Mouse (Mus musculus) left cerebral cortex, postnatal 10 days (tissue): Measurements from ENCODE around the gene Sun5. TPM values are rescaled to one million over a fixed set of nuclear protein-coding genes. Genes with fewer than 3 reads are reported as not detected.
A peak's percentile ranks its signal among the peaks of the same experiment; 100 is the strongest.
"Not testable (repeated sequence)": the region's sequence is repeated elsewhere in the genome, so short reads cannot be mapped to it uniquely, and the experiment has no call there.

ENCODE experiments used
- DNase-seq, 2 experiments: peaks; one replicate each; pipeline ENCODE4 v3.0.0; 2021 to 2022; ENCODE audit warnings: low spot score in 2 of 2, mixed read lengths in 1 of 2; ENCODE audit errors: extremely low spot score in 1 of 2
- intact Hi-C: fragments of 180-260 bp; cut with DNase I; formaldehyde crosslinking; loops from one replicate; pipeline ENCODE4 v1.15.1; 2025
- total RNA-seq, 2 experiments: library from RNA; stranded (reverse); gene quantifications; 2 replicates each; pipeline ENCODE4 v1.2.3; 2021

Sun5 gene
- total RNA-seq, 2 experiments from 2014 or later = not detected

DNA sequence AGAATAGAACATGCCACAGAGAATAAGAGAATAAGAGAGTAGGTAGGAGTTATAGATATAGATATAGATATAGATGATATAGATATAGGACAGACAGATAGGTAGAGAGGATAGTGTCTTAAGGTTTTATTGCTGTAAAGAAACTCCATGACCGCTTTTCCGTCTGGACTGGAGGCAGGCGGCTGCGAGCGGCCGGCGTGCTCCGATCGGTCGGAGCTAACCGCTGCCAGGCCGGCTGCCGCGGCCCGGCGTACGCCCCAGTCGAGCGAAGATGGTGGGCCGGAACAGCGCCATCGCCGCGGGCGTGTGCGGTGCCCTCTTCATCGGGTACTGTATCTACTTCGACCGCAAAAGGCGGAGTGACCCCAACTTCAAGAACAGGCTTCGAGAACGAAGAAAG is 45.0 kb downstream of the Sun5 start:
- DNase-seq, intact Hi-C loops: not testable (repeated sequence)

- intact Hi-C loops = no loop called here
- peak in 1 of 2 experiments; percentile 51 for DNase-seq
Observed at GRCm38 (mm10) chr2:153824593-153824992, 46.3 kb downstream of the Sun5 start.

- intact Hi-C loops = no loop called here
- no peak for DNase-seq
Observed at GRCm38 (mm10) chr2:153822005-153822543, 48.8 kb downstream of the Sun5 start.

GRCm38 (mm10) chr2:153809921-153810320 is 61.0 kb downstream of the Sun5 start:
- DNase-seq = no peak
- intact Hi-C loops = loop anchor here (5.0 kb wide), 1 partner anchor 122 kb away; no protein-coding TSS in a partner anchor

GRCm38 (mm10) chr2:153808841-153809240 is 62.0 kb downstream of the Sun5 start:
- intact Hi-C loops = loop anchor here (5.0 kb wide), 1 partner anchor 123 kb away; no protein-coding TSS in a partner anchor
- DNase-seq = no peak

- no peak for DNase-seq
- intact Hi-C loops = loop anchor here (5.0 kb wide), 1 partner anchor 124 kb away; no protein-coding TSS in a partner anchor
Observed at GRCm38 (mm10) chr2:153808146-153808545, 62.7 kb downstream of the Sun5 start.

- intact Hi-C loops = loop anchor here (5.0 kb wide), 1 partner anchor 125 kb away; no protein-coding TSS in a partner anchor
- DNase-seq = peak; percentile 36 to 67
Observed at GRCm38 (mm10) chr2:153807464-153807863, 63.4 kb downstream of the Sun5 start.

Other genes starting within 250 kb of the Sun5 start
- 10 to 100 TPM; 32.9 to 36.5 TPM for gene Commd7, start 238.3 kb downstream of the Sun5 start, total RNA-seq
- gene Dnmt3b, start 221.6 kb downstream of the Sun5 start, total RNA-seq = 1 to 10 TPM; 1.5 to 1.7 TPM
- gene Dnmt3c, start 174.4 kb downstream of the Sun5 start, total RNA-seq = under 1 TPM in 1 of 2 experiments, not detected in 1; 0.17 TPM
- 100 to 1,000 TPM; 183 to 200 TPM for gene Mapre1, start 129.8 kb downstream of the Sun5 start, total RNA-seq
- gene Efcab8, start 91.2 kb downstream of the Sun5 start, total RNA-seq = under 1 TPM; 0.45 to 0.56 TPM
- not detected for gene Bpifb2, start 4.0 kb upstream of the Sun5 start, total RNA-seq
- not detected for gene Bpifb6, start 29.3 kb upstream of the Sun5 start, total RNA-seq
- not detected for gene Bpifb3, start 47.1 kb upstream of the Sun5 start, total RNA-seq
- gene Bpifb4, start 67.1 kb upstream of the Sun5 start, total RNA-seq = not detected
- gene Bpifa6, start 103.9 kb upstream of the Sun5 start, total RNA-seq = not detected
- not detected for gene Bpifa2, start 137.2 kb upstream of the Sun5 start, total RNA-seq